Mouse (Mus musculus) mouse trophoblast stem cell (cell line): ENCODE data around the gene Rcan2.

Experiments used
- in situ Hi-C, 2 experiments: fragments of 300-500 bp; cut with MseI, MboI; formaldehyde crosslinking; loops; 2 replicates in 1 of 2; 3 replicates in 1 of 2; pipeline ENCODE4 v1.15.1; 2025

Gene Rcan2

GRCm38 (mm10) chr17:44076051-44076680, 275.0 kb downstream of the Rcan2 start:
- in situ Hi-C loops = loop anchor here in 1 of 2 experiments (5.0 kb wide), 1 partner anchor 56 kb away; no protein-coding TSS in a partner anchor

GRCm38 (mm10) chr17:44077146-44077842, 276.1 kb downstream of the Rcan2 start:
- in situ Hi-C loops = loop anchor here in 1 of 2 experiments (5.0 kb wide), 1 partner anchor 55 kb away; no protein-coding TSS in a partner anchor

- in situ Hi-C loops = loop anchor here in 1 of 2 experiments (5.0 kb wide), 1 partner anchor 54 kb away; no protein-coding TSS in a partner anchor
These were observed 276.7 kb downstream of the Rcan2 start for GRCm38 (mm10) chr17:44077843-44078160.

- in situ Hi-C loops = loop anchor here in 1 of 2 experiments (5.0 kb wide), 1 partner anchor 54 kb away; no protein-coding TSS in a partner anchor
These were observed 277.6 kb downstream of the Rcan2 start, which contains the start of gene Enpp5 for GRCm38 (mm10) chr17:44078631-44079350. TSS of gene Enpp5 (plus strand) at chr17:44078813.

- in situ Hi-C loops = no loop called here
These were observed 282.0 kb downstream of the Rcan2 start for GRCm38 (mm10) chr17:44083156-44083555.

- in situ Hi-C loops = no loop called here
These were observed 287.1 kb downstream of the Rcan2 start for GRCm38 (mm10) chr17:44088226-44088625.
